Mouse (Mus musculus): Measurements from ENCODE around the gene Gm11032.

DNA sequence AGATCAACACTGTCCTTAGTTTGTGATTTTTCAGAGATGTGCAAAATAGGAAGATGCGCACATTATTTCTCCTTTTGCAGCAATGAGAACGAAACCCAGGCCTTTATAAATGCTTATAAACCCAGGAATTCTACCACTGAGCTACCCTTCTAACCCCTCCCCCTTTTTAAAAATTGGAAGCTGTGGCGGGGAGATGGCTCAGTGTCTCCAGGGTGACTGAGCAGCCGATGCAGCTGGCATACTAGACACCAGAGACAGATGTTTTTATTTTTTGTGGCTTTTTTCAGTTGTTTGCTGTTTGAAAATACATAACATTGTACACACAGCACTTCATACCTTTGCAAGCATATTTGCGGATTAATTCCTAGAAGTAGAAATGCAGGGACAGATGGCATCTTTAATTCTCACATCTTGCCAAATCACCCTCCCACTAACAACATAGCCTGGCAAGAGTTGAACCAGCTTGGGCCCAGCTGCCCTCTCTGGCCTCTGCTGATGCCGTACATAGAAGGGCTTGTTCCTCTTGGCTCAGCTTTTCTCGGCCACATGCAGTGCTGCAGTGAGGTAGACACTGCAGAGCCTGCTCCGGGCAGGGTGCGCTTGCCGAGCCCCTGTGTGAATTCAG is 42.1 kb downstream of the Gm11032 start:
- TF ChIP-seq CTCF (IDR thresholded peaks at IDR 0.05; ENCODE audit: borderline replicate concordance, insufficient read depth, low read length), result no peak
- TF ChIP-seq POLR2A (IDR thresholded peaks at IDR 0.05; ENCODE audit: low read depth, low read length), result no peak

Data from embryonic fibroblast, embryonic 13.5 days (primary cell).